Mouse (Mus musculus): ENCODE measurements around the gene Prcd. TPM values are rescaled to one million over a fixed set of nuclear protein-coding genes. Genes with fewer than 3 reads are reported as not detected.
"Not testable (repeated sequence)": the region's sequence is repeated elsewhere in the genome, so short reads cannot be mapped to it uniquely, and the experiment has no call there.

Gene Prcd
- polyA plus RNA-seq, 1 experiment from 2014 or later, result 3.2 TPM

GRCm38 (mm10) chr11:116636607-116637006 lies 16.7 kb upstream of the Prcd start:
- H3K4me3 ChIP-seq (replicated peaks; ENCODE audit: low read length); H3K27ac ChIP-seq (ENCODE audit: low read length); H3K36me3 ChIP-seq (ENCODE audit: control insufficient read depth, insufficient read depth); ATAC-seq; H3K9me3 ChIP-seq (ENCODE audit: control insufficient read depth, low read length); H3K4me2 ChIP-seq (ENCODE audit: low read length); H3K9ac ChIP-seq (replicated peaks; ENCODE audit: low read depth, low read length); H3K27me3 ChIP-seq (replicated peaks; ENCODE audit: control insufficient read depth, insufficient read depth, low read length); H3K4me1 ChIP-seq (replicated peaks; ENCODE audit: control insufficient read depth, insufficient read depth, low read length): not testable (repeated sequence)
- WGBS, result 76% methylated on average over 8 of the region's 8 CpGs

- Histone ChIP-seq H3K27ac (ENCODE audit: low read length) (no peak overlapping the region), H3K4me3 (replicated peaks; ENCODE audit: low read length) (no peak overlapping the region), H3K9ac (replicated peaks; ENCODE audit: low read depth, low read length) (no peak overlapping the region), H3K9me3 (ENCODE audit: control insufficient read depth, low read length) (no peaks in the 10 kb centered on the region), H3K4me2 (ENCODE audit: low read length) (no peak overlapping the region), H3K27me3 (replicated peaks; ENCODE audit: control insufficient read depth, insufficient read depth, low read length) (no peaks in the 10 kb centered on the region), H3K36me3 (ENCODE audit: control insufficient read depth, insufficient read depth) (no peaks in the 10 kb centered on the region), H3K4me1 (replicated peaks; ENCODE audit: control insufficient read depth, insufficient read depth, low read length) (peaks cover 12% of the 10 kb centered on the region)
- no peak for ATAC-seq
- WGBS, result 45% methylated on average over 5 of the region's 5 CpGs
Measured at GRCm38 (mm10) chr11:116641168-116641567, 12.2 kb upstream of the Prcd start.

- Histone ChIP-seq H3K27me3 (replicated peaks; ENCODE audit: control insufficient read depth, insufficient read depth, low read length) (no peaks in the 10 kb centered on the region), H3K4me3 (replicated peaks; ENCODE audit: low read length) (no peak overlapping the region), H3K4me1 (replicated peaks; ENCODE audit: control insufficient read depth, insufficient read depth, low read length) (peaks cover 12% of the 10 kb centered on the region), H3K4me2 (ENCODE audit: low read length) (no peak overlapping the region), H3K27ac (ENCODE audit: low read length) (no peak overlapping the region), H3K9ac (replicated peaks; ENCODE audit: low read depth, low read length) (no peak overlapping the region), H3K9me3 (ENCODE audit: control insufficient read depth, low read length) (no peaks in the 10 kb centered on the region), H3K36me3 (ENCODE audit: control insufficient read depth, insufficient read depth) (no peaks in the 10 kb centered on the region)
- 64% methylated on average over 3 of the region's 3 CpGs for WGBS
- ATAC-seq, result no peak
Measured at GRCm38 (mm10) chr11:116641731-116642130, 11.6 kb upstream of the Prcd start.

- Histone ChIP-seq H3K4me2 (ENCODE audit: low read length) (peak overlapping the region; percentile 67), H3K9ac (replicated peaks; ENCODE audit: low read depth, low read length) (peak overlapping the region; percentile 68), H3K27me3 (replicated peaks; ENCODE audit: control insufficient read depth, insufficient read depth, low read length) (no peaks in the 10 kb centered on the region), H3K27ac (ENCODE audit: low read length) (no peak overlapping the region), H3K4me3 (replicated peaks; ENCODE audit: low read length) (peak overlapping the region; percentile 32), H3K4me1 (replicated peaks; ENCODE audit: control insufficient read depth, insufficient read depth, low read length) (peaks cover 12% of the 10 kb centered on the region), H3K9me3 (ENCODE audit: control insufficient read depth, low read length) (no peaks in the 10 kb centered on the region), H3K36me3 (ENCODE audit: control insufficient read depth, insufficient read depth) (no peaks in the 10 kb centered on the region)
- peak; percentile 85 for ATAC-seq
- 35% methylated on average over 14 of the region's 14 CpGs for WGBS
Measured at GRCm38 (mm10) chr11:116642681-116643578, 10.4 kb upstream of the Prcd start.

GRCm38 (mm10) chr11:116643579-116644224 lies 9.6 kb upstream of the Prcd start:
- WGBS, result 6% methylated on average over 19 of the region's 19 CpGs
- peak; percentile 2; the same call in 1 of the 2 replicates for ATAC-seq
- no peaks in the 10 kb centered on the region for H3K9me3 ChIP-seq (ENCODE audit: control insufficient read depth, low read length)
- peak overlapping the region; percentile 68 for H3K9ac ChIP-seq (replicated peaks; ENCODE audit: low read depth, low read length)
- H3K36me3 ChIP-seq (ENCODE audit: control insufficient read depth, insufficient read depth), result no peaks in the 10 kb centered on the region
- H3K27ac ChIP-seq (ENCODE audit: low read length), result no peak overlapping the region
- H3K4me2 ChIP-seq (ENCODE audit: low read length), result peak overlapping the region; percentile 67
- peaks cover 12% of the 10 kb centered on the region for H3K4me1 ChIP-seq (replicated peaks; ENCODE audit: control insufficient read depth, insufficient read depth, low read length)
- peak overlapping the region; percentile 32 for H3K4me3 ChIP-seq (replicated peaks; ENCODE audit: low read length)
- H3K27me3 ChIP-seq (replicated peaks; ENCODE audit: control insufficient read depth, insufficient read depth, low read length), result no peaks in the 10 kb centered on the region

- H3K36me3 ChIP-seq (ENCODE audit: control insufficient read depth, insufficient read depth), result no peaks in the 10 kb centered on the region
- H3K4me3 ChIP-seq (replicated peaks; ENCODE audit: low read length), result no peak overlapping the region
- H3K9me3 ChIP-seq (ENCODE audit: control insufficient read depth, low read length), result no peaks in the 10 kb centered on the region
- peaks cover 12% of the 10 kb centered on the region for H3K4me1 ChIP-seq (replicated peaks; ENCODE audit: control insufficient read depth, insufficient read depth, low read length)
- peak overlapping the region; percentile 28; the same call in 1 of the 2 replicates for H3K27ac ChIP-seq (ENCODE audit: low read length)
- no peaks in the 10 kb centered on the region for H3K27me3 ChIP-seq (replicated peaks; ENCODE audit: control insufficient read depth, insufficient read depth, low read length)
- WGBS, result 52% methylated on average over 21 of the region's 21 CpGs
- ATAC-seq, result no peak
- H3K4me2 ChIP-seq (ENCODE audit: low read length), result no peak overlapping the region
- peak overlapping the region; percentile 37; the same call in 1 of the 2 replicates for H3K9ac ChIP-seq (replicated peaks; ENCODE audit: low read depth, low read length)
Measured at GRCm38 (mm10) chr11:116644225-116645112, 8.9 kb upstream of the Prcd start.

GRCm38 (mm10) chr11:116645446-116646110 lies 7.8 kb upstream of the Prcd start:
- Histone ChIP-seq H3K9me3 (ENCODE audit: control insufficient read depth, low read length) (no peaks in the 10 kb centered on the region), H3K9ac (replicated peaks; ENCODE audit: low read depth, low read length) (no peak overlapping the region), H3K27ac (ENCODE audit: low read length) (no peak overlapping the region), H3K4me2 (ENCODE audit: low read length) (no peak overlapping the region), H3K4me3 (replicated peaks; ENCODE audit: low read length) (no peak overlapping the region), H3K36me3 (ENCODE audit: control insufficient read depth, insufficient read depth) (no peaks in the 10 kb centered on the region), H3K4me1 (replicated peaks; ENCODE audit: control insufficient read depth, insufficient read depth, low read length) (peaks cover 12% of the 10 kb centered on the region), H3K27me3 (replicated peaks; ENCODE audit: control insufficient read depth, insufficient read depth, low read length) (no peaks in the 10 kb centered on the region)
- WGBS, result 75% methylated on average over 8 of the region's 8 CpGs
- ATAC-seq, result no peak

GRCm38 (mm10) chr11:116646136-116646535 lies 7.2 kb upstream of the Prcd start:
- WGBS, result 63% methylated on average over 11 of the region's 11 CpGs
- Histone ChIP-seq H3K4me1 (replicated peaks; ENCODE audit: control insufficient read depth, insufficient read depth, low read length) (peaks cover 13% of the 10 kb centered on the region), H3K4me2 (ENCODE audit: low read length) (no peak overlapping the region), H3K27ac (ENCODE audit: low read length) (no peak overlapping the region), H3K27me3 (replicated peaks; ENCODE audit: control insufficient read depth, insufficient read depth, low read length) (no peaks in the 10 kb centered on the region), H3K9me3 (ENCODE audit: control insufficient read depth, low read length) (no peaks in the 10 kb centered on the region), H3K9ac (replicated peaks; ENCODE audit: low read depth, low read length) (no peak overlapping the region), H3K36me3 (ENCODE audit: control insufficient read depth, insufficient read depth) (no peaks in the 10 kb centered on the region), H3K4me3 (replicated peaks; ENCODE audit: low read length) (no peak overlapping the region)
- no peak for ATAC-seq
